Mouse (Mus musculus) embryonic fibroblast, embryonic 13.5 days (primary cell): ENCODE measurements around the gene Gm20696. TPM values are rescaled to one million over a fixed set of nuclear protein-coding genes. Genes with fewer than 3 reads are reported as not detected.

ENCODE experiments used
- H3K27ac ChIP-seq: 2 replicates; pipeline ENCODE4 v1.5.1; 2012; ENCODE audit warnings: low read length, control low read depth, inconsistent platforms; ENCODE audit not compliant: insufficient read depth
- H3K4me1 ChIP-seq: 2 replicates; pipeline ENCODE4 v1.6.1; 2011; ENCODE audit warnings: low read length; ENCODE audit not compliant: control insufficient read depth, insufficient read depth
- H3K4me3 ChIP-seq: 2 replicates; pipeline ENCODE4 v1.5.1; 2011; ENCODE audit warnings: mild to moderate bottlenecking, control low read depth, low read length; ENCODE audit not compliant: insufficient read depth
- CTCF ChIP-seq: IDR thresholded peaks from 2 replicates; pipeline ENCODE4 v1.5.1; 2011; ENCODE audit warnings: mild to moderate bottlenecking, control low read depth, low read length, moderate library complexity, borderline replicate concordance; ENCODE audit not compliant: insufficient read depth
- POLR2A ChIP-seq: IDR thresholded peaks from 2 replicates; pipeline ENCODE4 v1.6.1; 2011; ENCODE audit warnings: low read depth, mild to moderate bottlenecking, control low read depth, low read length, moderate library complexity
- polyA plus RNA-seq: library from polyadenylated mRNA; stranded (reverse); fragments of >200 nt; gene quantifications from 2 replicates; pipeline ENCODE4 v1.2.4, GENCODE M21; 2011; ENCODE audit warnings: low read depth; ENCODE audit not compliant: missing spikeins, insufficient read length

Gene Gm20696
- polyA plus RNA-seq, 1 experiment: 5.2 TPM

DNA sequence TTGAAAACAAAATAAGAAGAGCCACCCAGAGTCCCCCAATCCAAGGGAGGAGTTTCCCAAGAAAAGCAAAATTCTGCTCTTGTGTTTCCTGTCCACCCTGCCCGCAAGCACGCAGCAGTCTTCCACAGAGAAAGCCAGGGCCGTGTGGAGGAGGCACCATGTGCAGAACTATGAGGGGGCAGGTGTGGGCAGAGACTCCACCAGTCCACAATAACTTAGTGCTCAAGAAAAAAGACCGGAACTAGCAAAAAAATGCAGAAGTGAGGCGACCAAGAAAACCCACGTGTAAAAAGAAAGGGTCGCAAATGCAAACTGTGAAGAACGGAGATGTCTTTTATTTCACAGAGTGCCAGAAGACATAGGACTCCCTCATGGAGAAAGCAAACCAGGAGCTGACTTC lies 371.1 kb downstream of the Gm20696 start:
- H3K4me3 ChIP-seq: no peak overlapping the region

DNA sequence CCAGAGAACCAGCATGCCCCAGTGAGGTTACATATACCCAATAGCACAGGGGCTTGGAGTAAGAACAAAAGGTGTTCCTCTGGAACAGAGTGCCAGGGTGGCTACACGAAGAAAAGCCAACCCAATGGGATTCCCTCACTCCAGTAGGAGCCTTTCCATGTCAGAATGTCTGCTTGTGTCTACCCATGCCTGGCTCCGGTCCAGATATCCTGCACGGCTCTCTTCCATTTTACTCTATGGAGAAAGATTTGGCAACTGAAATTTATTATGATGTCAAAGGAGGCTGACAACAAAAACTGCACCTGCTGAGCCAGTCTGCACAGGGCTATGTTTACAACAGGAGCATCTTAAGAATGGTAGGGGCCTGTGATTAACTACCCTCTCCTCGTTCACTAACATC lies 377.4 kb downstream of the Gm20696 start:
- Histone ChIP-seq H3K4me1 (no peaks in the 10 kb centered on the region), H3K4me3 (no peak overlapping the region), H3K27ac (no peak overlapping the region)
- no peak for TF ChIP-seq POLR2A
- no peak for TF ChIP-seq CTCF

More for the DNA sequence above, 371.1 kb downstream of the Gm20696 start:
- TF ChIP-seq POLR2A (no peak), CTCF (no peak)
- H3K4me1 ChIP-seq: no peaks in the 10 kb centered on the region
- no peak overlapping the region for H3K27ac ChIP-seq

DNA sequence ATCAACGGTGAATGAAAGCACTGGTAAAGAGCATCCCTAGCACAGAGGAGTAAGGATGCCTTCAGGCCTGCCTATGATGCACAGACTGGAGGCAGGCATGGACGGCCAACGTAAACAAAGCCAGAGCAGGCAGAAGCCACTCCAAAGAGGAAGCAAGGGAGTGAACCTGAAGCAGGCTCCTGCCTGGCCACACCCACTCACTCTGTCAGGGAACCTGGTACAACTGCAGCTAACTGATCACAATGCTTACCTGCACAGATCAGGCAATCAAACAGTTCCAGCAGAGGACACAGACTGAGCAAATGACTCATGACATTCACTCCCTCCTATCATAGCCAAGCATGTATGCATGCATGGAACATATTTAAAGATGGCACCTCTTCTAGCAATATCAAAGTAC lies 381.6 kb downstream of the Gm20696 start:
- Histone ChIP-seq H3K27ac (no peak overlapping the region), H3K4me3 (no peak overlapping the region), H3K4me1 (no peaks in the 10 kb centered on the region)
- TF ChIP-seq POLR2A (no peak), CTCF (no peak)

DNA sequence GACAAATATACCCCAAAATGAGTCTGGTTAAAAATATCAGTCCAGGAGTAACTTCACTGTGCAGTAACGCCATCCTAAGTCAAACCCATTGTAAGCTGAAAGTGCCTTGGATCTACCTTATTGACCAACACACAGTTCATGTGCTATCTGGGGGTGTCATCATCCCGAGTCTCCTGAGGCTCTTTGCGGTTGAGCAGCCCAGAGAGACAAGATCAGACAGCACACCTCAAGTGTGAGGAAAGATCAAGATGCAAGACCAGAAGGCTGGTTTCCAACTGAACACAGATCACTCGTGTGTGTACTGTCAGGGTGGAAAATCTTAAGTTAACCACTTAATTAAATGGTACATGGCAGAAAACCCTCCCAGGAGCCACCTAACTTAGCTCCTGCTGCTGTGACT lies 382.6 kb downstream of the Gm20696 start:
- Histone ChIP-seq H3K4me1 (no peaks in the 10 kb centered on the region), H3K4me3 (no peak overlapping the region), H3K27ac (no peak overlapping the region)
- TF ChIP-seq CTCF (no peak), POLR2A (no peak)

DNA sequence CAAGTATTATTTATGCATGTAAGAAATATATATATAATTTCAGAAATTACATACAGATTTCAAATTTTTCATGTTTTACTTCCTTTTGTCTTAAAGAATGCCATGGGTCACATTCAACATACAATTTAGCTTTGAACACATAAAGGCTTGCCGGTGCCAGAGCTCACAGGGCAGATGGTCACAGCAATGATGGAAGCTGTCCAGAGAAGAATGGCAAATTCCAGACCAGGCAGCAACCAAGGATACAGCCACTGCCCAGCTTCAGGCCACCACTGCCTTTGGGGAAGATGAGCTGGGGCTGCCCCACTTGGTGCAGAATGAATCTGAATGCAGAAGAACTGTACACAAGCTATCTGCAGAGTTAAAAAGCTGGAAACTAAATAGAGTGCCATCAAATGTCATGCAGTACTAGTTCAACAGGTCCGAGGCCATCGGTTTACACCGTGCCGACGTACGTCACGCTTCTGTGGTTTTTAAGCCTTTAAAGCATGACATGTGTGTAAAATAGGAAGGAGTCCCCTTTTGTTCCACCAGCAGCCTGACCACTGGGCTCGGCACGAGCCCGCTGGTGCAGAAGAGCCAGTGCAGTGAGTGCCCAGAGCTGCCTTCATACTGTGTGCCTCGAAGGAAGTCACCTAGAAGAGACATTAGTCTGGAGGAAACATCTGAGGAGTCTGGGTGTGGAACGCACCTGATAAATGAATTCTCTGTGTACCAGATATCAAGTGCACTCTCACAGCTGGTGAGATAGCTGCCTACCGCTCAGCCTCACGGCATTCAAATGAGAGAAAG lies 383.5 kb downstream of the Gm20696 start:
- no peaks in the 10 kb centered on the region for H3K4me1 ChIP-seq
- H3K4me3 ChIP-seq: no peak overlapping the region
- TF ChIP-seq CTCF: no peak
- no peak for TF ChIP-seq POLR2A
- no peak overlapping the region for H3K27ac ChIP-seq

DNA sequence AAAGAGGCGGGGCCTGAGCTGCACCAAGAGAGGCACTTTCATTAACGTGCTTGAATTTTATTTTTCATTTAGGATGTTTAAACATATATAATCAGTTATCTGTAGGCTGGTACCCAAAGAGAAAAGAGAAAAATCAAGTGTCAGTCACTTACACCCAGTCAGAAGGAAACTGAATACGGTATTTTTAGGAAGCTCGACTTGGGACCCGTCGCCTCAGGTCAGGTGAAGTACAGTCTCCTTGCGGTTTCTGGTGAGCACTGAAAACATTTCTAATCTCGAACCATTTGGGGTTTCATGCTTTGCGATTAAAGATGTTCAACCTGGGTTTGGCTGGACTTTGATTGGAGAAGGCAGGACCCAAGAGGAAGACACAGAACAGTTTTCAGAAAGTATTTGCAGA lies 385.2 kb downstream of the Gm20696 start:
- H3K4me3 ChIP-seq: no peak overlapping the region
- TF ChIP-seq CTCF (no peak), POLR2A (no peak)

DNA sequence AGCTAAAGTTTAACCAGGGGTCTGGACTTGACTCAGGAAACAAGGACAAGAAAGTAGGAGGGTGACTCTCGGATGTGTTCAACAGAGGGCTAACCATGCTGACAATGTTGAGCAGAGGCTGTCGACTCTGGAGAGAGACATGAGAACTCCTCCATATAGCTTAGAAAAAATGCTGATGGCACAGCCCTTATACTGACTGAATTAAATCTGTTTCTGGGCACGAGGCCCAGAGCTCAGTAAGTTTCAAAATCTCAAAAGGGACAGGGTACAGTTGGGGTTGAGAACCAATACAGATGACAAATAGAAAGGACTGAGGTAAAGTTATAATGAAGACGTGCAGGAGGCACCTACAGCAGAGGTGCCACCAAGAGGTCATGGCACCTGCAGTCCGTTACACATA lies 386.0 kb downstream of the Gm20696 start:
- Histone ChIP-seq H3K4me3 (no peak overlapping the region), H3K27ac (no peak overlapping the region), H3K4me1 (peaks cover 7% of the 10 kb centered on the region; the same call in 1 of the 2 replicates)
- no peak for TF ChIP-seq POLR2A
- TF ChIP-seq CTCF: no peak

More for the DNA sequence above, 385.2 kb downstream of the Gm20696 start:
- no peak overlapping the region for H3K27ac ChIP-seq
- 0 out of 2 replicates have a peak, but pooled peaks cover 2% of the 10 kb centered on the region for H3K4me1 ChIP-seq

DNA sequence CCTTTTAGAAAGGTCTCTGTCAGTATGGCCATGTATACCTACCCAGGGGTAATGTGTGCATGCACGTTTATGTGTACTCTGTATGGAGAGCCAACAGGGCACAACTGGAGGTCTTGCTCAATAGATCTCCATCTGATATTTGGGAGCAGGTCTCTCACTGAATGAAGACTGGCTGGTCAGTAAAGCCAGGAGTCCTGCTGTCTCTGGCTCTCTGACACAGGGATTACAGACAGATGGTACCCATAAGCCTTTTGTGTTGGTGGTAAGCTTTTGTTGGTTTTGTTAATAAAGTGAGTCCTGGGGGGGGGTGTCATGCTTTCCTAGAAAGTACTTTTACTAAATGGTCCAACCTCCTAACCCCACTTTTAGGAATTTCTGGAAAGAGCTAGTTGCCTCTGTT lies 389.3 kb downstream of the Gm20696 start:
- peaks cover 9% of the 10 kb centered on the region; the same call in 1 of the 2 replicates for H3K4me1 ChIP-seq
- TF ChIP-seq POLR2A (no peak), CTCF (no peak)
- H3K4me3 ChIP-seq: no peak overlapping the region
- H3K27ac ChIP-seq: no peak overlapping the region

DNA sequence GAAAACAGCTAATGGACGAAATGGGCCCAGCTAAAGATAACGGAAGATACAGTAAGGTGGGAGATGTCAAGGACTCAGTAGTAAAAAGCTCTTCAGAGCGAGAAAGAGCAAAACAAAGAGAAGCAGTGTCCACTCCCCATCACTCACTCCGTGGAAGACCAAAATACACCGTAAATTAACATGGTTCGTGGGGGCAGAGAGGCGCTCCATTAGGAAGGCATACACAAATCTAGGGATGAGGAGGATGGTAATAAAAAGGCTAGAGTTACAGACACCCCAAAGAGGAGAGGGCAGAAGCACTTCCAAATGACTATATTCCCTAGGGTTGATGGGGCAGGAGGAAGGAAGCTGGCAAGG lies 390.3 kb downstream of the Gm20696 start:
- TF ChIP-seq POLR2A: no peak
- no peak for TF ChIP-seq CTCF
- Histone ChIP-seq H3K4me3 (no peak overlapping the region), H3K27ac (peak overlapping the region; percentile 51), H3K4me1 (peaks cover 12% of the 10 kb centered on the region; the same call in 1 of the 2 replicates)
